Mouse (Mus musculus): ENCODE measurements at regions not wholly inside any gene's neighbourhood (a gene's known extent, or its start where the extent isn't known, plus 50 kb on each side); places are given as distances from the start of the nearest gene placed in this dataset.

GRCm38 (mm10) chr1:45575131-45575530 lies 72.0 kb upstream of the Col5a2 start:
- DNase-seq (ENCODE audit: low read depth, low spot score) = no peak
- TF ChIP-seq MAZ (IDR thresholded peaks at IDR 0.05; ENCODE audit: low read depth, low read length) (no peak), KAT2A (conservative IDR thresholded peaks at IDR 0.05; ENCODE audit: low read depth, low read length) (no peak), UBTF (IDR thresholded peaks at IDR 0.05; ENCODE audit: borderline replicate concordance, insufficient read depth, low read depth, low read length) (no peak), CTCF (IDR thresholded peaks at IDR 0.05 in 2 of 3, conservative IDR thresholded peaks at IDR 0.05 in 1 of 3; ENCODE audit: control insufficient read depth in 1 of 3, insufficient read depth in 1 of 3, low read depth in 2 of 3, low read length in 3 of 3, poor library complexity in 1 of 3, severe bottlenecking in 1 of 3) (no peak), SIN3A (IDR thresholded peaks at IDR 0.05; ENCODE audit: low read length) (no peak), TAL1 (IDR thresholded peaks at IDR 0.05; ENCODE audit: low read length) (no peak), MYB (IDR thresholded peaks at IDR 0.05; ENCODE audit: low read depth, low read length) (no peak), ZMIZ1 (IDR thresholded peaks at IDR 0.05; ENCODE audit: low read depth, low read length) (no peak), RCOR1 (IDR thresholded peaks at IDR 0.05; ENCODE audit: low read depth, low read length) (no peak), NELFE (IDR thresholded peaks at IDR 0.05; ENCODE audit: low read depth, low read length) (no peak), TBP (IDR thresholded peaks at IDR 0.05; ENCODE audit: low read depth, low read length) (no peak), CHD2 (IDR thresholded peaks at IDR 0.05; ENCODE audit: low read length) (no peak), GATA1 (IDR thresholded peaks at IDR 0.05; ENCODE audit: low read depth, low read length) (no peak), POLR2A (IDR thresholded peaks at IDR 0.05; ENCODE audit: control insufficient read depth in 1 of 2, insufficient read depth in 1 of 2, low read depth in 1 of 2, low read length in 2 of 2, poor library complexity in 1 of 2) (no peak), MAX (IDR thresholded peaks at IDR 0.05; ENCODE audit: low read length) (no peak), USF2 (IDR thresholded peaks at IDR 0.05; ENCODE audit: borderline replicate concordance in 1 of 2, insufficient read depth in 1 of 2, low read depth in 1 of 2, low read length in 2 of 2) (no peak), HCFC1 (IDR thresholded peaks at IDR 0.05; ENCODE audit: low read depth, low read length) (no peak), RAD21 (IDR thresholded peaks at IDR 0.05; ENCODE audit: low read depth, low read length) (no peak), MYC (IDR thresholded peaks at IDR 0.05; ENCODE audit: low read depth, low read length) (no peak)
- H3K27ac ChIP-seq (ENCODE audit: control insufficient read depth, low read depth, low read length) = no peak overlapping the region
- H3K4me3 ChIP-seq (ENCODE audit: control insufficient read depth in 1 of 2, insufficient read depth in 1 of 2, low read depth in 2 of 2, low read length in 2 of 2) = no peak overlapping the region
- no peaks in the 10 kb centered on the region for H3K4me1 ChIP-seq (ENCODE audit: control insufficient read depth in 1 of 2, insufficient read depth in 2 of 2, low read length in 2 of 2)
- no peaks in the 10 kb centered on the region for H3K79me2 ChIP-seq (ENCODE audit: control insufficient read depth, insufficient read depth, low read length, poor library complexity)
- H3K9me3 ChIP-seq (replicated peaks; ENCODE audit: insufficient read depth, low read length) = no peaks in the 10 kb centered on the region
- H3K9ac ChIP-seq (ENCODE audit: control insufficient read depth, low read depth, low read length, poor library complexity, severe bottlenecking) = no peak overlapping the region
- H3K27me3 ChIP-seq (ENCODE audit: control insufficient read depth in 1 of 2, insufficient read depth in 2 of 2, low read length in 2 of 2) = no peaks in the 10 kb centered on the region
- no peaks in the 10 kb centered on the region for H3K36me3 ChIP-seq (ENCODE audit: control insufficient read depth in 1 of 2, insufficient read depth in 2 of 2, low read length in 2 of 2)

DNA sequence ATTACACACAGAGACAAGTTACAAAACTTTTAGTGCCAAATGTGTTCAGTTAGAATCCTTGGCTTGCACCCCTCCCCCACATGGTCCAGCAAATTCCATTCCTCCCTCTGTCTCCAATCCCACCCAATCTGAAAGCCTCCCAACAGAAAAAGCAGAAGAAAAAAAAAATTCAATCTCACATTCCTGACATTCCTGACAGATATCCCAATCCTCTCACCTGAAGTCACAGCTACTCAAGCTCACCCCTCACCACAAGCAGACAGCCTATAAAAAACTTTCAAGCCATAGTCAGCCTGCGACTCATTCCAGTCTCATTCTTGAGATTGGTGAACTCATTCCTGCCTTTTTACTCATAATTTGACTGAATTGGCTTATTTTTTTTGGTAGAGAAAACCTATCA lies 77.4 kb upstream of the Col5a2 start:
- Histone ChIP-seq H3K79me2 (ENCODE audit: control insufficient read depth, insufficient read depth, low read length, poor library complexity) (no peaks in the 10 kb centered on the region), H3K9ac (ENCODE audit: control insufficient read depth, low read depth, low read length, poor library complexity, severe bottlenecking) (no peak overlapping the region), H3K9me3 (replicated peaks; ENCODE audit: insufficient read depth, low read length) (no peaks in the 10 kb centered on the region), H3K4me1 (ENCODE audit: control insufficient read depth in 1 of 2, insufficient read depth in 2 of 2, low read length in 2 of 2) (no peaks in the 10 kb centered on the region), H3K36me3 (ENCODE audit: control insufficient read depth in 1 of 2, insufficient read depth in 2 of 2, low read length in 2 of 2) (no peaks in the 10 kb centered on the region), H3K27ac (ENCODE audit: control insufficient read depth, low read depth, low read length) (no peak overlapping the region), H3K27me3 (ENCODE audit: control insufficient read depth in 1 of 2, insufficient read depth in 2 of 2, low read length in 2 of 2) (no peaks in the 10 kb centered on the region), H3K4me3 (ENCODE audit: control insufficient read depth in 1 of 2, insufficient read depth in 1 of 2, low read depth in 2 of 2, low read length in 2 of 2) (no peak overlapping the region)
- DNase-seq (ENCODE audit: low read depth, low spot score) = no peak
- TF ChIP-seq POLR2A (IDR thresholded peaks at IDR 0.05; ENCODE audit: control insufficient read depth in 1 of 2, insufficient read depth in 1 of 2, low read depth in 1 of 2, low read length in 2 of 2, poor library complexity in 1 of 2) (no peak), MXI1 (IDR thresholded peaks at IDR 0.05; ENCODE audit: low read depth, low read length) (no peak), CHD1 (IDR thresholded peaks at IDR 0.05; ENCODE audit: low read depth, low read length) (no peak), MEF2A (IDR thresholded peaks at IDR 0.05; ENCODE audit: extremely low read depth, insufficient replicate concordance, low read depth, low read length, poor library complexity, severe bottlenecking) (no peak), TBP (IDR thresholded peaks at IDR 0.05; ENCODE audit: low read depth, low read length) (no peak), BHLHE40 (IDR thresholded peaks at IDR 0.05; ENCODE audit: borderline replicate concordance, low read depth, low read length) (no peak)

Measured in MEL (cell line).